Mouse (Mus musculus) hindbrain, postnatal 0 days (tissue): ENCODE measurements around the gene Txndc12. TPM values are rescaled to one million over a fixed set of nuclear protein-coding genes. Genes with fewer than 3 reads are reported as not detected.

Experiments
- ATAC-seq: fragments of 200-750 bp; cut with Nextera tagmentation; 2 replicates; pipeline ENCODE4 v1.8.0; 2017; ENCODE audit warnings: mild to moderate bottlenecking, moderate TSS enrichment, moderate library complexity
- DNase-seq: peaks from one replicate; pipeline ENCODE4 v3.0.0-alpha.2; 2015; ENCODE audit warnings: low spot score
- H3K27ac ChIP-seq: fragments of 300-500 bp; sonication (generic); 2 replicates; pipeline ENCODE4 v1.5.1; 2014; ENCODE audit warnings: mild to moderate bottlenecking
- H3K27me3 ChIP-seq: fragments of 300-500 bp; sonication (generic); 2 replicates; pipeline ENCODE4 v1.6.1; 2014; ENCODE audit warnings: low read length, mixed read lengths; ENCODE audit not compliant: insufficient read depth
- H3K36me3 ChIP-seq: fragments of 300-500 bp; sonication (generic); 2 replicates; pipeline ENCODE4 v1.6.1; 2014; ENCODE audit warnings: low read length, mixed read lengths; ENCODE audit not compliant: insufficient read depth
- H3K4me1 ChIP-seq: fragments of 300-500 bp; sonication (generic); 2 replicates; pipeline ENCODE4 v1.6.1; 2014; ENCODE audit warnings: antibody characterized with exemption, low read length, mixed read lengths; ENCODE audit not compliant: insufficient read depth
- H3K4me2 ChIP-seq: fragments of 300-500 bp; sonication (generic); 2 replicates; pipeline ENCODE4 v1.6.1; 2014; ENCODE audit warnings: low read depth, mild to moderate bottlenecking, low read length, moderate library complexity, mixed read lengths
- H3K4me3 ChIP-seq: fragments of 300-500 bp; sonication (generic); 2 replicates; pipeline ENCODE4 v1.5.1; 2014; ENCODE audit warnings: low read length
- H3K9ac ChIP-seq: fragments of 300-500 bp; sonication (generic); replicated peaks from 2 replicates; pipeline ENCODE4 v1.6.1; 2014; ENCODE audit warnings: mild to moderate bottlenecking, low read length, moderate library complexity, mixed read lengths
- H3K9me3 ChIP-seq: fragments of 300-500 bp; sonication (generic); 2 replicates; pipeline ENCODE4 v1.6.1; 2016; ENCODE audit warnings: low read length, mixed read lengths
- CTCF ChIP-seq: IDR thresholded peaks from 2 replicates; pipeline ENCODE4 v1.5.1; 2016; ENCODE audit warnings: antibody characterized with exemption, control low read depth, low read depth
- WGBS: fragments of 180-500 bp; shearing (Covaris S2); extraction: QIAGEN DNeasy Blood & Tissue Kit; methylation state at CpG from one replicate; pipeline ENCODE4 v1.1.7; 2014; 5-methylcytosine and 5-hydroxymethylcytosine counted together
- polyA plus RNA-seq: library from polyadenylated mRNA; unstranded; fragments of >200 nt; fragmentation: Nextera tagmentation; extraction: Ambion mirVana; gene quantifications from 2 replicates; pipeline ENCODE4 v1.2.1, GENCODE M21; 2015
- total RNA-seq: library from RNA; depleted of rRNA; stranded (reverse); fragments of >200 nt; gene quantifications from 2 replicates; pipeline ENCODE4 v1.2.3, GENCODE M21; 2014

Txndc12 gene
- total and polyA plus RNA-seq, 2 experiments from 2014 or later = 38.1 to 68.2 TPM

DNA sequence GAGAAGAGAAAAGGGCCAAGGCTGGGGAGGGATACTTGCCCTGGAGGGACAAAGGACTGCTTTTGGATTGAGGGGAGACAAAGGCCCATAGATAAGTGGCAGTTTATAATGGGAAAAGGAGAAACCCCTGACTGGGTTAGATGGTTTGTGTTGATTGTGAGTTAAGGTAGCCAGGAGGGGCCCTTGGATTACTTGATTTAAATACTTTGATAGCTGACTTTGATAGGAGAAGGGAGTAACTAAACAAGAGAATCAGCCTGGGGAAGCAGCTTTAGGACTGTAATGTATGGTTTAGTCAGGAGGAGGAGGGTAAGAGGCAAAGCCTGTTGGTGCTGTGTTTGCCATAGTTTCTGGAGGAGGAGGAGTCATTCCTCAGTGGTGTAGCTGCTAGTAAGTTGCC lies 8.9 kb downstream of the Txndc12 start:
- Histone ChIP-seq H3K4me3 (no peak overlapping the region), H3K4me1 (no peaks in the 10 kb centered on the region), H3K36me3 (no peaks in the 10 kb centered on the region), H3K4me2 (no peak overlapping the region), H3K27me3 (no peaks in the 10 kb centered on the region), H3K9ac (no peak overlapping the region), H3K27ac (no peak overlapping the region), H3K9me3 (no peaks in the 10 kb centered on the region)
- no peak for TF ChIP-seq CTCF
- ATAC-seq = no peak
- DNase-seq = no peak

DNA sequence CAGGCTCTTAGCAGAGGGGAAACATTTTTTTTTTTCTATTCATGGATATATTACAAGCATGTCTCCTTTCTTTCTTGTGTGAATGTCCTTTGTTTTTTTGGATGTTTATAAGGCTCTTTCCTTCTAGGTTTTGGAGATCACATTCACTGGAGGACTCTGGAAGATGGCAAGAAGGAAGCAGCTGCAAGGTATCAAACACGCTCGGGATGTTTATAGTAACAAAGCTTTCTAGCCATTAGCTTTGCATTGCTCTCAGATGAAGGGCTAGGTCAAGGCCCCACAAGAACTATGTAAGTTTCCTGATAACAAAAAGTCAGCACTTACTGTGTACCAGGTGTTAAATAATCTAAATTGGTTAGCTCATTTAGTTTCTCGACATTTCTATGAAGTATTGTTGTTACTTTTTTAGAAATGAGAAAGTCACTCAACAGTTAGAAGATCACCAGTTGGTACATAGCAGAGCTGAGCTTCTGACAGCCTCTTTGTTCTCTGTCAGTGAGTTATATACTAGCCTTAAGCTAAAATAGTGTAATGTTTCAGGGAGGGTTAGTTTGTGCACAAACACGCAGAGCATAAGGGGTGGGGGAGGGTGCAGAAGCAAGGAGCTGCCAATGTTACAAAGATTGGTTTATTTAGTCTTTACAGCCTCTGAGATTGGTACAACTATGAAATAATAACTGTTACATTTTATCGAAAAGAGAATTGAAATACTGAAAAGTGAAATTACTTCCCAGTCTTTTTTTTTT lies 11.6 kb downstream of the Txndc12 start:
- DNase-seq (no peak), ATAC-seq (no peak)
- H3K4me2 ChIP-seq = no peak overlapping the region
- peaks cover 12% of the 10 kb centered on the region for H3K4me1 ChIP-seq
- TF ChIP-seq CTCF = no peak
- 92% methylated on average over 5 of the region's 5 CpGs for WGBS
- no peaks in the 10 kb centered on the region for H3K9me3 ChIP-seq
- H3K9ac ChIP-seq = no peak overlapping the region
- H3K36me3 ChIP-seq = no peaks in the 10 kb centered on the region
- H3K27ac ChIP-seq = no peak overlapping the region
- H3K4me3 ChIP-seq = no peak overlapping the region
- no peaks in the 10 kb centered on the region for H3K27me3 ChIP-seq

DNA sequence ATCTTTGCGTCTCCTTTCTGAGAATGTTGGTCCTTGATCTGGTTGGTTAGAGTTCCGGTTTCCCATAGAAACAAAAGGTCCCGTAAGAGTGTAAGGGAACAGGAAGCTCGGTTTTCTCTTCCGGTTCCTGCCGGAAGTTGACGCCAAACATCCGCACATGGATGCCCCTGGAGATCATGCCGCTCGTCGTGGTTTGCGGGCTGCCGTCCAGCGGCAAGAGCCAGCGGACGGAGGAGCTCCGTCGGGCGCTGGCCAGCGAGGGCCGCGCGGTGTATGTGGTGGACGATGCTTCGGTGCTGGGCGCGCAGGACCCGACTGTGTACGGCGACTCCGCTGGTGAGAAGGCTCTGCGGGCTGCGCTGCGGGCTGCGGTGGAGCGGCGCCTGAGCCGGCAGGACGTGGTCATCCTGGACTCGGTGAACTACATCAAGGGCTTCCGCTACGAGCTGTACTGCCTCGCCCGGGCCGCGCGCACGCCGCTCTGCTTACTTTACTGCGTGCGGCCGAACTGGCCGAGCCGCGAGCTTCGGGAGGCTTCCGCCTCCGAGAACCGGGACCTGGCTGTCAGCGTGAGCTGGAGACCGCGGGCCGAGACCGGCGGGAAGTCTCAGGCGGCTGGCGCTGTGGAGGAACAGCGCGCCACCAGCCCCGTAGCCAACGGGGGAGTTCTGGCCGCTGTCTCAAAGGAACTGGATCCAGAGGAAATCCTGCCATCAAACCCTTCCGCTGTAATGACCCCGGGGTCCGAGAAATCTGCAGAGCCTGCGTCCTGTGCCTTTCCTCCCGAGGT lies 13.5 kb downstream of the Txndc12 start, which contains the start of gene Kti12:
Kti12 (plus strand) TSS at position 71 of the 790 bp plus-strand sequence.
- peaks cover 12% of the 10 kb centered on the region for H3K4me1 ChIP-seq
- peak within 1 kb of the TSS; percentile 88 for H3K4me3 ChIP-seq
- no peaks in the 10 kb centered on the region for H3K27me3 ChIP-seq
- ATAC-seq (peak; percentile 94), DNase-seq (peak; percentile 95)
- WGBS = under 1% methylated on average over 77 of the region's 77 CpGs
- H3K4me2 ChIP-seq = peak within 1 kb of the TSS; percentile 93
- peak within 1 kb of the TSS; percentile 82 for H3K9ac ChIP-seq
- no peaks in the 10 kb centered on the region for H3K9me3 ChIP-seq
- no peak for TF ChIP-seq CTCF
- H3K27ac ChIP-seq = peak within 1 kb of the TSS; percentile 90
- no peaks in the 10 kb centered on the region for H3K36me3 ChIP-seq

DNA sequence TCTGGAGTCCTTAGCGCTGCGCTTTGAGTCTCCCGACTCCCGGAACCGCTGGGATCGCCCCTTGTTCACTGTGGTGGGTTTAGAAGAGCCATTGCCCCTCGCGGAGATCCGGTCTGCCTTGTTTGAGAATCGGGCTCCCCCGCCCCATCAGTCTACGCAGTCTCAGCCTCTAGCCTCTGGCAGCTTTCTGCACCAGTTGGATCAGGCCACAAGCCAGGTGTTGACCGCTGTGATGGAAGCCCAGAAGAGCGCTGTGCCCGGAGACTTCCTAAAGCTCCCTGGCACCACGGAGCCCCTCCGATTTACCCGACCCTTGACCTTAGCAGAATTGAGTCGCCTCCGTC lies 14.1 kb downstream of the Txndc12 start, which contains the start of gene A730015C16Rik:
A730015C16Rik (minus strand) TSS at position 115 of the 344 bp plus-strand sequence.
- Histone ChIP-seq H3K27ac (peak within 1 kb of the TSS; percentile 90), H3K4me3 (peak within 1 kb of the TSS; percentile 88), H3K36me3 (no peaks in the 10 kb centered on the region), H3K4me1 (peaks cover 12% of the 10 kb centered on the region), H3K9me3 (no peaks in the 10 kb centered on the region), H3K9ac (peak within 1 kb of the TSS; percentile 82), H3K4me2 (peak within 1 kb of the TSS; percentile 93), H3K27me3 (no peaks in the 10 kb centered on the region)
- TF ChIP-seq CTCF = no peak
- WGBS = 9% methylated on average over 20 of the region's 20 CpGs
- ATAC-seq (peak; percentile 54), DNase-seq (peak; percentile 48)

DNA sequence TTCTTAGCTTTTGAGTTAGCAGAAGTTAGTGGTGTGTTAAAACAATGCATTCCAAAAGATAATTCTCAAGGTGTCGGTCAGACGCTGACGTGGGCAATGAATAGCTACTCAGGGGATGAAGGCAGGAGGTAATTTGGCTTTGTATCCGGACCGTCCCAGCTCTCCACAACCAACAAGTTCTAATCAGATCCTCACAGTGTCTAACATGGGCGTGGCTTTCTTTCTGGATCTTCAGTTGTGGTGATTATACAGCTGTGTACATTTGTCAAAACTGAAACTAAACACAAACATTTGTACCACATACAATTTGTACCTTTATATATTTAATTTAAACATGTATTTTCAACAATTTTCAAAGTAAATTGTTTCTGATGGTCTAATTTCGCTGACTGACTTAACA lies 32.4 kb downstream of the Txndc12 start:
- no peak for TF ChIP-seq CTCF
- Histone ChIP-seq H3K9me3 (no peaks in the 10 kb centered on the region), H3K4me1 (no peaks in the 10 kb centered on the region), H3K9ac (no peak overlapping the region), H3K4me3 (no peak overlapping the region), H3K36me3 (peaks cover 13% of the 10 kb centered on the region), H3K4me2 (no peak overlapping the region), H3K27me3 (no peaks in the 10 kb centered on the region), H3K27ac (no peak overlapping the region)
- no peak for ATAC-seq
- no peak for DNase-seq
- 81% methylated on average over 7 of the region's 7 CpGs for WGBS

DNA sequence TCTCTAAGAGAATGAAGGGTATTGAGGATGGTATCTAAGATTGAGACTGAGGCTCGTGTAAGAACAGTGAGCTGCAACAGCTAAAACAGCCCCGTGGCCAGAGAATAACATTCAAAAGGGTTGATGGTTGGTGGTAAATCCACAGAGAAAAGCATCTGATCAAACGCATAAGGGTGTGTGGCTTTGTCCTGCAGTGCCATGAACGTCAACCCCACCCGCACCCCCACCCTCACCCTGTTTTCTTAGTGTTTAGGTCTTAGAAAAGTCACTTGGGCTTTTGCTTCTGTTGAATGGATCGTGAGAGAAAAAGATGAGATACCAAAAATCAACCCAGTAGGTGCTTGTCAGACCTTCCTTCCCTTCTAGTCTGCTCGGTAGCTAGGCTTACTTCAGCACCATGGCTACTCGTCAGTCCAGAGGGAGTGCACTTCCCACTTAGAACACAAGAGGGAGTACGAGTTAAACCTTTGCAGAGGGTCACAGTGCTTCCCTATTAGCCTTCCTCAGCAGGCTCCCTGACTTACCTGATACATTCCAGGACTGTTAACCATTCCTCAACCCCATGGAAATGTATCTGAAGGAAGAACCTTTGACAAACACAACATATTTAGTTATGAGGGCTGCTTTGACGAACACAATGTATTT lies 35.5 kb downstream of the Txndc12 start:
- WGBS = 37% methylated on average over 10 of the region's 10 CpGs

More for the DNA sequence above, 35.5 kb downstream of the Txndc12 start:
- Histone ChIP-seq H3K27ac (no peak overlapping the region), H3K4me1 (no peaks in the 10 kb centered on the region), H3K36me3 (no peaks in the 10 kb centered on the region), H3K9ac (no peak overlapping the region), H3K4me2 (no peak overlapping the region), H3K4me3 (no peak overlapping the region), H3K9me3 (no peaks in the 10 kb centered on the region), H3K27me3 (no peaks in the 10 kb centered on the region)
- ATAC-seq (peak; percentile 92), DNase-seq (peak; percentile 96)
- TF ChIP-seq CTCF = peak; percentile 99
